Mouse (Mus musculus) megakaryocyte, adult 5-6 weeks (primary cell): ENCODE measurements around the gene Sh3bp4. TPM values are rescaled to one million over a fixed set of nuclear protein-coding genes. Genes with fewer than 3 reads are reported as not detected.

Experiments
- ATAC-seq: 2 replicates; pipeline ENCODE4 v1.8.0; 2016; ENCODE audit warnings: mild to moderate bottlenecking, inconsistent platforms; ENCODE audit not compliant: poor library complexity, severe bottlenecking
- total RNA-seq, 2 experiments: library from RNA; stranded (forward) in 1 of 2; stranded (reverse) in 1 of 2; fragments of 153-499, 151-499 nt in 1 of 2; fragments of 221-1000, 200-1000 nt in 1 of 2; gene quantifications; 2 replicates each; pipeline versions ENCODE4 v1.2.3 to v1.2.4; 2015 to 2017

The Sh3bp4 gene
- 1.9 and 3.6 TPM in 2 replicates for total RNA-seq (2015)
- total RNA-seq (2017) = 0.94 and 1.3 TPM in 2 replicates

DNA sequence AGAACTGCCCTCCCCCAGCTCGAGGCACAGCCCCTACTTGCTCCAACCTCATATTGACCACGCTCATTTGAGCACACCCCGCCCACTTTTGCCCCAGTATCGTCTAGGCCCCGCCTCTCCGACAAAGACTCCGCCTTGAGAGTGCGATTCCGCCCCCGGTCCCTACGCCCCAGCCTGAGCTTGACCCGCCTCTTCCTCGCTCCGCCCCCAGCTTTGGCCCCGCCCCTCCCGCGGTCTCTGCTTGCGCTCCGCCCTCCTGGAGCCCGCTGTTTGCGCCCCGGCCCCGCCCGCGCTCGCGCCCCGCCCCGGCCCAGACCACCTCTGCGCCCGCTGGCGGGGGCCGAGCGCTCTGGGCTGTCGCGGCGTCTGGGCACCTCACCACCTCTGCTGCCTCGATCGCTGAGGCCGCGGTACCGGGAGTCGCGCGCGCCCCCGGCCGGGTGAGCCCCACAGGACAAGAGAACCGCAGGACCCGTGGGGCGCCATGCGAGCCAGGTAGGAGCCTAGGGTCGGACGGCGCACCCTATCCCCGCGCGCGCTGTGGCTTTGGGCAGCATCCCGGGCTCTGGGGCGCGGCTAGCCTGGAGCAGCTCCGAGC is at the start of gene Sh3bp4:
Sh3bp4 (plus strand) TSS at position 313 of the 598 bp plus-strand sequence.
- peak; percentile 89 for ATAC-seq

- no peak for ATAC-seq
These were observed 47.2 kb upstream of the Sh3bp4 start for GRCm38 (mm10) chr1:89022997-89023396.

GRCm38 (mm10) chr1:89024696-89025612 is 45.3 kb upstream of the Sh3bp4 start:
- ATAC-seq = no peak

- no peak for ATAC-seq
These were observed 44.2 kb upstream of the Sh3bp4 start for GRCm38 (mm10) chr1:89026040-89026439.

- ATAC-seq = no peak
These were observed 40.9 kb upstream of the Sh3bp4 start for GRCm38 (mm10) chr1:89029136-89029927.

DNA sequence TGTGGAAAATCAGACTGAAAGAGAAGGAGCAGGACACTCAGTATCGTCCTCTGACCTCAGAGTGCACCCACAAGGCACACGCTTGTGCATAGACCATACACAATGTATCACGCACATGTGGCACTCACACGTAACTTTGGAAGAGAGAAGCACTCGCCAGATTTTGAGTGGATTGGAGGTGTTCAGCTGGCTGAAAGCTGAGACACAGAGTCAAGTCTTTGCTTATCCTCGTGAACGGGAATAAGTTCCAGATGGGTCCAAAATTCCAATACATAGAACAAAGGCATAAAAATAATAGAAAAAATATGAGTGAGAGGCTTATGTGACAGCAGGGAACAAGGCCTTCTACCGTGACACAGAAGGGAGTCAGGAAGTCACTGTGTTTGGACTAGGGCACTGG is 36.6 kb upstream of the Sh3bp4 start:
- ATAC-seq = no peak

- no peak for ATAC-seq
These were observed 36.2 kb upstream of the Sh3bp4 start for GRCm38 (mm10) chr1:89034061-89034460.

DNA sequence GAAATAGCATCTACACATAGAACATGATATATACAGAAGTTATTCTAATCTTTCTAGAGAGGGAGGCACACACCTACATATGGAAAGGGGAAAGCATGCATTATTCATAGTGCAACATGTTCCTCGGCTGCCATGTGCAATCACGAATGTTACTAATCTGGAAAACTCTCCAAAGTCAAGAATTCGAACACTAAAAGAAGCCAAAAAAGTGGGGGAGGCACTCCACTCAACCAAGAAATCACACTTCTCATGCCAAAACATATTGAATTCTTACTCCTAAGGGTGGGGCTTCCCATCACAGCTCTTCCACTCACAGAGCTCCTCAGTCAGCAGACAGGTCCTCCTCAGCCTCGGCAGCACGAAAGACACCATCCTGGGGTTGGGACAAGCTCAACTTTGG is 35.1 kb upstream of the Sh3bp4 start:
- ATAC-seq = no peak

- no peak for ATAC-seq
These were observed 30.4 kb upstream of the Sh3bp4 start for GRCm38 (mm10) chr1:89039836-89040235.

- ATAC-seq = no peak
These were observed 28.9 kb upstream of the Sh3bp4 start for GRCm38 (mm10) chr1:89041290-89041689.

- ATAC-seq = no peak
These were observed 28.1 kb upstream of the Sh3bp4 start for GRCm38 (mm10) chr1:89042081-89042480.

- peak; percentile 63 for ATAC-seq
These were observed 27.3 kb upstream of the Sh3bp4 start for GRCm38 (mm10) chr1:89042956-89043355.

DNA sequence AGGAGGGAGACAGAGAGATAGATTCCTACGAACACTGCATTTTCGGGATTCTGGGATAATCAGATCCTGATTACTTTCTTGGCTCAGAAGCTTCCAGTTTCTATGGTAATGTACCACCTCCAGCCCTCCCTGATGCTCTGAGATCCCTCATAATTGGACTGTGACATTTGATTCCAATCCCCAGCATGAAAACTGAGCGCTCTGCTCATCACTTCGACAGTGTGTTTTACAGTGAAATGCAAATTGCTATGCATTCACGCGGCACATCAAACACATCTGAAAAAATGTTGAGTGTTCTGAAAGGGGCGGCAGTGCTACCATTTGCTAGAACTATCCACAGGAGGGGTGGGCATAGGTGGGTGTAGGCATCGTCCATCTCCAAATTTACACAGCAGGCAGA is 24.8 kb upstream of the Sh3bp4 start:
- ATAC-seq = no peak

- no peak for ATAC-seq
These were observed 20.7 kb upstream of the Sh3bp4 start for GRCm38 (mm10) chr1:89049506-89049905.

DNA sequence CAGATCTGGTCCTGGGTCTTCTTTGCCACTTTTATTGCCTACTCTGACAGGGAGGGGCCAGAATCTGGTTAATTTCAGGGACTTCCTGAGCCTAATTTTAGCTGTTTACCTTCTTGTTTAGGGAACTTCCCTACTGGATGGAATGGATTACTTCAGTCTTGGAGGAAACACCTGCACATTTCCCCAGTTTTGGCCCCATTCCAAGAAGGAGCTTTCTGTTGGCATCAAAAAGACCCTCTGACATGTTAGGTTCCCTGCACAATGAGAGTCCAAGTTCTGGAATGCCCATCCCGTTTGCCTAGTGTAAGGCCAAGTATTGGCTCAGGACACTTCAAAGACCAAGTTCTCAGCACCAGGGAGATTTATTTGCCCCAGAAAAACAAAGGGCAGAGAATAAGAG is 14.0 kb upstream of the Sh3bp4 start:
- no peak for ATAC-seq

GRCm38 (mm10) chr1:89057430-89057829 is 12.8 kb upstream of the Sh3bp4 start:
- no peak for ATAC-seq

DNA sequence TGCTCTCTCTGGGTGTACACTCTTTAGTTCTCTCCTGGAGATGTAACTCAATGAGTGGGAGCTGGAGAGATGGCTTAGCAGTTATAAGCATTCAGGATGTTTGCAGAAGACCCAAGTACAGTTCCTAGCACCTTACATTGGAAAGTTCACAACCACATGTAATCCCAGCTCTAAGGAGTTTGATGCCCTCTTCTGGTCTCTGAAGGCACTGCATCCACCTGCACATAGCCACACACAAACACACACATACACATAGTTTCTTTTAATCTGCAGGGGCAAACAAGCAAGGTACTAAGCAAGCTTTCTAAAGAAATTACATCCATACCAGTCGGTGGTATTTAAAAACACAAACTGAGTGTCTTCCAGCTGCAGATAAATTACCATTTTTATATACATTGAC is 12.2 kb upstream of the Sh3bp4 start:
- no peak for ATAC-seq

DNA sequence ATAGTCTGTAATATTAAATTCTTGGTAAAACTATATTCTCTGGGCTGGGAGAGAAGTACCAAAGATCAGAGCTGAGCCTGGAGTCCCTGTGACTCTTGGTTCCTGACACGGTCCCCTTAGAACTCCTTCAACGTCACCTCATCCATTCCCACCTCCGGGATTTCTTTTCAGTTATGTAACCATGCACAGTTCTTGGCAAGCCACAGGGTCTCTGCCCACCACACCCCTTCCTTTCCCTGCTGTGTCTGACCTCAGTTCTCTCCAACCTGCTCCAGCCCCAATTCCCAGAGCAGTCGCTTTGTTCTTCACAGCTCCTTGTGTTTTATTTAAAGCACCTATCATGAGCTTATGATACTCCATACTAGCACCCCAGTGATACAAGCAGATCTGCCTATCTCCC is 7.2 kb upstream of the Sh3bp4 start:
- no peak for ATAC-seq

DNA sequence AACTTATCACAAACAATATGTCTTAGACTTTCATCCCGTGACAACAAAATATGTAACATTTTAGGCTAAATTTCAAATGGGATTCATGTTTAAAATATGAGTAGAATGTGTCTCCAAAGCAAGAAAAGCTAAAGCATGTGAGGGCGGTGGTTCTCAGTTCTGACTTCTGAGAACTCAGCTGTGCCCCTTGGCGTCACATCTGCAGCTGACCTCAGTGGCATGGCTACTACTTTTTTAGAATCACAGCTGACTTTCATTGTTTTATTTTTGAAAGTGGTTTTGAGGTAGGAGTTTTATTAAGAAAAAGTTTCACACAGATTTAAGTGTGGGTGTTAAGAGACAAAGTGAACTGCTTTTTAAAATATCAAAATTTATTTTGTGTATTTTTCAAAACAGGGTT is 6.4 kb upstream of the Sh3bp4 start:
- ATAC-seq = no peak

GRCm38 (mm10) chr1:89068812-89069211 is 1.4 kb upstream of the Sh3bp4 start:
- ATAC-seq = no peak

DNA sequence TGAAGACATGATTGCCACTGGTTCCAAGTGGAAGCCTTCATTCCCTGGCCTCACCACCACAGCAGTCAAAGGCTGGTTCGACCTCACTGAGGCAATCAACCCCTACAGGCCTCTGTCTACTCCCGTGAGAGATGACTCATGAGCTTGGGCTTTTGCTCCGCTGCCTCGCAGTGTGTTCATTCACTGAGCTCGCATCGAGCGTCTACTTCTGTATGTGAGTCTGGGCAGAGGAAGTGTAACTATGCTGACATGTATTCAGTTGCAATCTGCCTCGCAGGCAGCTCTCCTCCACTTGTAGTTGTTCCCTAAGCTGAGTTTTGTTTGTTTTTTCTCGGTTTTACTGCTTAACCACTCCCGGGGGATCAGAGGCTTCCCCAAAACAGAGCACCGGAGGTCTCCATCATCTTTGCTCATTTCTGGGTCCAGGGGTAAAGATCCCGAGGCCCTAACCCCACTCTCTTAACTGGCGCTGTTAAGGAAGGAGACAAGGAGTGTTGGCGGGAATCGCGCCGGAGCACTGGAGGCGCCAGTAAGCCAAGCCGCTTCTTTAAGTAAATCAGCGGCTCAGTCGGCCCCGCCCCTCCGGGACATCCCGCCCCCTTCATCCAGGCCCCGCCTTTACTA is 624 bp upstream of the Sh3bp4 start:
- ATAC-seq = peak; percentile 74
